Mouse (Mus musculus) cerebellum, postnatal 36 days (tissue): Measurements from ENCODE around the gene Gm5771.
"Not testable (repeated sequence)": the region's sequence is repeated elsewhere in the genome, so short reads cannot be mapped to it uniquely, and the experiment has no call there.

Experiments used
- DNase-seq, 2 experiments: peaks; one replicate each; pipeline ENCODE4 v3.0.0; 2021 to 2022; ENCODE audit warnings: mixed read lengths in 2 of 2

Gene Gm5771

GRCm38 (mm10) chr6:41392056-41392455, at the start of gene Gm5771:
TSS of gene Gm5771 (plus strand) at chr6:41392356.
- not testable (repeated sequence) for DNase-seq

GRCm38 (mm10) chr6:41353932-41354331, 38.2 kb upstream of the Gm5771 start, which contains the start of gene Try10:
TSS of gene Try10 (plus strand) at chr6:41354105.
- no peak for DNase-seq

GRCm38 (mm10) chr6:41373772-41374171, 18.4 kb upstream of the Gm5771 start:
- not testable (repeated sequence) for DNase-seq

GRCm38 (mm10) chr6:41377578-41377977, 14.6 kb upstream of the Gm5771 start, which contains the start of gene Prss3:
TSS of gene Prss3 (minus strand) at chr6:41377678.
- DNase-seq, result not testable (repeated sequence)

- no peak for DNase-seq
Measured at GRCm38 (mm10) chr6:41386781-41387180, 5.4 kb upstream of the Gm5771 start.

GRCm38 (mm10) chr6:41391640-41392039, 516 bp upstream of the Gm5771 start:
- not testable (repeated sequence) for DNase-seq

GRCm38 (mm10) chr6:41442261-41442660, 50.1 kb downstream of the Gm5771 start:
- not testable (repeated sequence) for DNase-seq

GRCm38 (mm10) chr6:41446045-41446444, 53.9 kb downstream of the Gm5771 start, which contains the start of gene Gm10334:
TSS of gene Gm10334 (minus strand) at chr6:41446145.
- DNase-seq, result not testable (repeated sequence)
